Mouse (Mus musculus) liver, adult 2 months (tissue): Measurements from ENCODE around the gene Pofut2.

Source experiments
- CTCF ChIP-seq: fragments of 200-500 bp; IDR thresholded peaks from 2 replicates; pipeline ENCODE4 v1.5.1; 2011; ENCODE audit warnings: low read depth, low read length, control low read depth
- POLR2A ChIP-seq: fragments of 200-500 bp; IDR thresholded peaks from 2 replicates; pipeline ENCODE4 v1.6.1; 2011; ENCODE audit warnings: low read length, control low read depth; ENCODE audit not compliant: insufficient read depth; ENCODE audit errors: extremely low read depth

DNA sequence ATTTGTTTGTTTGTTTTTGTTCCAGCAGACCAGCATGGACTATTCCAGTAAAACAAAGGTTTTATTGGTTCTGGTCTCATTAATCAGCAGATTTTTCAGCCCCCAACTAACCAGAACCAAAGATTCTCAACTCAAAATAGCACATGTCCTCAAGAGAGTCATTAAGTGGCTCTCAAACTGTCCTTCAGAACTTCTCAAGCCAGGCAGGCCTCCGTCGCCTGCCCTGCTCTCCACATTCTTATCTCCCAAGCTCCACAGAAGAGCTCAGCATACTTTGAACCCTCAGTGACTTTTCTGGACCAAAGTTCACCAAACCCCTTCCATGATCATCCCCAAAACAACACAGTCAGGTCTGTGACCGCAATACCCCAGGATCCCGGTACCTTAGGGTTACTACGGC, 45.5 kb upstream of the Pofut2 start:
- TF ChIP-seq POLR2A: no peak
- no peak for TF ChIP-seq CTCF
